Mouse (Mus musculus) hindbrain, embryonic 10.5 days (tissue): ENCODE data around the gene Thoc3. TPM values are rescaled to one million over a fixed set of nuclear protein-coding genes. Genes with fewer than 3 reads are reported as not detected.
A peak's percentile ranks its signal among the peaks of the same experiment; 100 is the strongest.
"Not testable (repeated sequence)": the region's sequence is repeated elsewhere in the genome, so short reads cannot be mapped to it uniquely, and the experiment has no call there.

ENCODE experiments used
- DNase-seq: peaks from one replicate; pipeline ENCODE4 v3.0.0-alpha.2; 2017; ENCODE audit warnings: low spot score
- H3K27ac ChIP-seq: fragments of 300-500 bp; sonication (generic); 2 replicates; pipeline ENCODE4 v1.5.1; 2016; ENCODE audit warnings: mild to moderate bottlenecking, moderate library complexity
- H3K27me3 ChIP-seq: fragments of 300-500 bp; sonication (generic); 2 replicates; pipeline ENCODE4 v1.6.1; 2016; ENCODE audit warnings: mild to moderate bottlenecking; ENCODE audit not compliant: poor library complexity, insufficient read depth, severe bottlenecking
- H3K36me3 ChIP-seq: fragments of 300-500 bp; sonication (generic); 2 replicates; pipeline ENCODE4 v1.6.1; 2016; ENCODE audit warnings: mild to moderate bottlenecking, moderate library complexity
- H3K4me1 ChIP-seq: fragments of 300-500 bp; sonication (generic); replicated peaks from 2 replicates; pipeline ENCODE4 v1.6.1; 2016; ENCODE audit warnings: mild to moderate bottlenecking
- H3K4me3 ChIP-seq: fragments of 300-500 bp; sonication (generic); 2 replicates; pipeline ENCODE4 v1.5.1; 2016; ENCODE audit warnings: mild to moderate bottlenecking, moderate library complexity
- H3K9me3 ChIP-seq: fragments of 300-500 bp; sonication (generic); 2 replicates; pipeline ENCODE4 v1.6.1; 2016; ENCODE audit warnings: mild to moderate bottlenecking, moderate library complexity
- WGBS: fragments of 180-500 bp; shearing (Covaris S2); methylation state at CpG from one replicate; pipeline ENCODE4 v1.1.7; 2016; 5-methylcytosine and 5-hydroxymethylcytosine counted together
- polyA plus RNA-seq: library from polyadenylated mRNA; unstranded; fragments of >200 nt; fragmentation: Nextera tagmentation; extraction: Ambion mirVana; gene quantifications from 2 replicates; pipeline ENCODE4 v1.2.1, GENCODE M21; 2016

Thoc3 gene
- polyA plus RNA-seq, result 165 and 185 TPM in 2 replicates

- Histone ChIP-seq H3K27me3 (no peaks in the 10 kb centered on the region), H3K4me1 (peaks cover 16% of the 10 kb centered on the region), H3K27ac (peak within 1 kb of the TSS; percentile 90), H3K36me3 (peaks cover 44% of the 10 kb centered on the region), H3K9me3 (peaks cover 18% of the 10 kb centered on the region), H3K4me3 (peak within 1 kb of the TSS; percentile 80)
- DNase-seq, result peak; percentile 86
- under 1% methylated on average over 67 of the region's 67 CpGs for WGBS
Observed at GRCm38 (mm10) chr13:54468098-54469011, at the start of gene Thoc3. Gene Thoc3, minus strand, starts transcription at chr13:54468849.

GRCm38 (mm10) chr13:54505920-54506319 is 37.3 kb upstream of the Thoc3 start:
- Histone ChIP-seq H3K27ac (no peak overlapping the region), H3K9me3 (no peaks in the 10 kb centered on the region), H3K27me3 (peaks cover 14% of the 10 kb centered on the region; the same call in 1 of the 2 replicates), H3K36me3 (0 out of 2 replicates have a peak, but pooled peaks cover 6% of the 10 kb centered on the region), H3K4me1 (peaks cover 23% of the 10 kb centered on the region), H3K4me3 (no peak overlapping the region)
- DNase-seq, result no peak
- WGBS, result 89% methylated on average over 1 of the region's 1 CpGs

- H3K36me3 ChIP-seq, result 0 out of 2 replicates have a peak, but pooled peaks cover 5% of the 10 kb centered on the region
- H3K9me3 ChIP-seq, result no peaks in the 10 kb centered on the region
- peaks cover 23% of the 10 kb centered on the region for H3K4me1 ChIP-seq
- H3K4me3 ChIP-seq, result peak overlapping the region; percentile 73
- 40% methylated on average over 7 of the region's 7 CpGs for WGBS
- peak overlapping the region; percentile 91 for H3K27ac ChIP-seq
- peak; percentile 6 for DNase-seq
- peaks cover 14% of the 10 kb centered on the region; the same call in 1 of the 2 replicates for H3K27me3 ChIP-seq
Observed at GRCm38 (mm10) chr13:54504611-54505260, 36.1 kb upstream of the Thoc3 start.

GRCm38 (mm10) chr13:54503604-54504521 is 35.2 kb upstream of the Thoc3 start, which contains the start of gene Simc1:
Gene Simc1, plus strand, starts transcription at chr13:54503779.
- DNase-seq, result peak; percentile 87
- peaks cover 23% of the 10 kb centered on the region for H3K4me1 ChIP-seq
- peak within 1 kb of the TSS; percentile 91 for H3K27ac ChIP-seq
- no peaks in the 10 kb centered on the region for H3K9me3 ChIP-seq
- under 1% methylated on average over 105 of the region's 105 CpGs for WGBS
- peaks cover 14% of the 10 kb centered on the region; the same call in 1 of the 2 replicates for H3K27me3 ChIP-seq
- 0 out of 2 replicates have a peak, but pooled peaks cover 5% of the 10 kb centered on the region for H3K36me3 ChIP-seq
- peak within 1 kb of the TSS; percentile 73 for H3K4me3 ChIP-seq

GRCm38 (mm10) chr13:54503278-54503603 is 34.6 kb upstream of the Thoc3 start:
- under 1% methylated on average over 14 of the region's 14 CpGs for WGBS
- Histone ChIP-seq H3K4me3 (peak overlapping the region; percentile 73), H3K27ac (peak overlapping the region; percentile 91), H3K9me3 (no peaks in the 10 kb centered on the region), H3K4me1 (peaks cover 23% of the 10 kb centered on the region), H3K27me3 (peaks cover 14% of the 10 kb centered on the region; the same call in 1 of the 2 replicates), H3K36me3 (0 out of 2 replicates have a peak, but pooled peaks cover 5% of the 10 kb centered on the region)
- no peak for DNase-seq

GRCm38 (mm10) chr13:54501957-54502690 is 33.5 kb upstream of the Thoc3 start:
- DNase-seq, result no peak

GRCm38 (mm10) chr13:54501352-54501751 is 32.7 kb upstream of the Thoc3 start:
- Histone ChIP-seq H3K27me3 (peaks cover 14% of the 10 kb centered on the region; the same call in 1 of the 2 replicates), H3K36me3 (no peaks in the 10 kb centered on the region), H3K9me3 (no peaks in the 10 kb centered on the region), H3K4me1 (peaks cover 23% of the 10 kb centered on the region), H3K4me3 (no peak overlapping the region), H3K27ac (no peak overlapping the region)
- 80% methylated on average over 2 of the region's 2 CpGs for WGBS
- no peak for DNase-seq

More at GRCm38 (mm10) chr13:54501957-54502690, 33.5 kb upstream of the Thoc3 start:
- no peak overlapping the region for H3K27ac ChIP-seq
- WGBS, result 67% methylated on average over 3 of the region's 3 CpGs
- no peaks in the 10 kb centered on the region for H3K9me3 ChIP-seq
- 0 out of 2 replicates have a peak, but pooled peaks cover 2% of the 10 kb centered on the region for H3K36me3 ChIP-seq
- peaks cover 14% of the 10 kb centered on the region; the same call in 1 of the 2 replicates for H3K27me3 ChIP-seq
- H3K4me1 ChIP-seq, result peaks cover 23% of the 10 kb centered on the region
- no peak overlapping the region for H3K4me3 ChIP-seq

- not testable (repeated sequence) for DNase-seq, H3K27ac ChIP-seq, H3K36me3 ChIP-seq, H3K9me3 ChIP-seq, H3K4me3 ChIP-seq
- WGBS, result 91% methylated on average over 7 of the region's 7 CpGs
- H3K4me1 ChIP-seq, result peaks cover 15% of the 10 kb centered on the region
- peaks cover 14% of the 10 kb centered on the region; the same call in 1 of the 2 replicates for H3K27me3 ChIP-seq
Observed at GRCm38 (mm10) chr13:54499551-54499950, 30.9 kb upstream of the Thoc3 start.

GRCm38 (mm10) chr13:54491381-54491780 is 22.7 kb upstream of the Thoc3 start:
- no peaks in the 10 kb centered on the region for H3K36me3 ChIP-seq
- DNase-seq, result no peak
- no peak overlapping the region for H3K4me3 ChIP-seq
- no peaks in the 10 kb centered on the region for H3K4me1 ChIP-seq
- 82% methylated on average over 6 of the region's 6 CpGs for WGBS
- H3K27me3 ChIP-seq, result no peaks in the 10 kb centered on the region
- H3K9me3 ChIP-seq, result no peaks in the 10 kb centered on the region
- no peak overlapping the region for H3K27ac ChIP-seq

GRCm38 (mm10) chr13:54490411-54490810 is 21.8 kb upstream of the Thoc3 start:
- Histone ChIP-seq H3K9me3 (no peaks in the 10 kb centered on the region), H3K27ac (no peak overlapping the region), H3K36me3 (no peaks in the 10 kb centered on the region), H3K4me3 (no peak overlapping the region), H3K27me3 (no peaks in the 10 kb centered on the region), H3K4me1 (no peaks in the 10 kb centered on the region)
- WGBS, result 76% methylated on average over 5 of the region's 5 CpGs
- no peak for DNase-seq

- Histone ChIP-seq H3K4me3 (no peak overlapping the region), H3K9me3 (no peaks in the 10 kb centered on the region), H3K27ac (no peak overlapping the region), H3K36me3 (no peaks in the 10 kb centered on the region), H3K27me3 (no peaks in the 10 kb centered on the region), H3K4me1 (no peaks in the 10 kb centered on the region)
- no peak for DNase-seq
- WGBS, result 88% methylated on average over 14 of the region's 14 CpGs
Observed at GRCm38 (mm10) chr13:54481498-54481897, 12.8 kb upstream of the Thoc3 start.
